Mouse (Mus musculus) cortical plate, adult 2 months (tissue): Measurements from ENCODE around the gene Dst.

ENCODE experiments used
- CTCF ChIP-seq: fragments of 200-500 bp; IDR thresholded peaks from 2 replicates; pipeline ENCODE4 v1.5.1; 2011; ENCODE audit warnings: mild to moderate bottlenecking, control low read depth, low read length; ENCODE audit not compliant: insufficient read depth; ENCODE audit errors: extremely low read depth
- POLR2A ChIP-seq: fragments of 200-500 bp; IDR thresholded peaks from 2 replicates; pipeline ENCODE4 v1.6.1; 2011; ENCODE audit warnings: mild to moderate bottlenecking, low read length, control low read depth; ENCODE audit not compliant: insufficient read depth; ENCODE audit errors: extremely low read depth

GRCm38 (mm10) chr1:34077941-34078340 is 169.9 kb downstream of the Dst start:
- no peak for TF ChIP-seq POLR2A
- TF ChIP-seq CTCF: no peak
